Mouse (Mus musculus): Measurements from ENCODE around the gene Fdxacb1.

GRCm38 (mm10) chr9:50770011-50770410 lies 2.0 kb downstream of the Fdxacb1 start:
- TF ChIP-seq CTCF (IDR thresholded peaks at IDR 0.05; ENCODE audit: borderline replicate concordance, insufficient read depth, low read length) (no peak), POLR2A (IDR thresholded peaks at IDR 0.05; ENCODE audit: low read depth, low read length) (no peak)

All from embryonic fibroblast, embryonic 13.5 days (primary cell).